Comparison of ENCODE assay signal across 19 mouse cellular contexts in the genomic region with DNA sequence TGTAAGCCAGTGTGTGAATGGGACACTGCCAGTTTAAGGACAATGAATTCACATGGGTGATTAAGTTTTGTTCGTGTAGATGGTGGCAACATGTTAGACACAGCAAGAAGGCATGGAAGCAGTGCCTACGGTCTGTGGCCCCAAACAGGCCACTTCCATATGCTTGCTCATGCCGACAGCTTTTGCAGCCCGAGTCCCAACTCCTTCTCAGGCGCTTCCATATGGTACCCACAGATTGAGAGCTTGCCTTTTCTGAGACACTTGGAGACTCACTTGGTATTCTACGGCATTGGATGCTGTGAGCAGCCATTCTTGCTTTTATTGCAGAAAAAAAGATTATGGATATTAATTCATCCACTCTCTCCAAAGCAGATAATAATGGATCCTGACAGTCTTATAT.
DNase-seq lines count a peak whose midpoint lies in the region; ATAC-seq lines count a peak whose summit lies in the region.
"Had no signal": no experiment of that assay in that cellular context is flagged by ENCODE, and none has a peak within 500 bp of the region (broad histone marks: within the 10 kb centered on the region; RNA-seq: fewer than 3 reads in every experiment).

No protein-coding gene starts in this region.

- no peak overlapping the region for H3K9ac ChIP-seq in forebrain, embryonic 16.5 days (replicated peaks; ENCODE audit: low read depth, low read length)
- H3K9ac ChIP-seq in forebrain, embryonic 15.5 days (replicated peaks), result no peak overlapping the region
- H3K9ac ChIP-seq in heart, embryonic 12.5 days, result no peak overlapping the region
- H3K9ac ChIP-seq: hindbrain, embryonic 12.5 days; liver, embryonic 13.5 days; midbrain, embryonic 12.5 days had no signal

- WGBS in forebrain, embryonic 16.5 days, result 73% methylated on average over 6 of the region's 6 CpGs
- 66% methylated on average over 6 of the region's 6 CpGs for WGBS in forebrain, embryonic 15.5 days
- WGBS in heart, embryonic 12.5 days, result 64% methylated on average over 6 of the region's 6 CpGs

- H3K27ac ChIP-seq in forebrain, embryonic 16.5 days (ENCODE audit: low read length), result no peak overlapping the region
- no peak overlapping the region for H3K27ac ChIP-seq in forebrain, embryonic 15.5 days (replicated peaks)
- H3K27ac ChIP-seq in heart, embryonic 12.5 days (ENCODE audit: poor library complexity, severe bottlenecking), result peak overlapping the region; percentile 96
- H3K27ac ChIP-seq: hindbrain, embryonic 12.5 days; left cerebral cortex, adult 2 months; liver, embryonic 13.5 days; midbrain, embryonic 12.5 days; stomach, postnatal 0 days had no signal

- peak; percentile 40; the same call in 1 of the 2 replicates for ATAC-seq in forebrain, embryonic 16.5 days
- ATAC-seq in forebrain, embryonic 15.5 days (replicated peaks), result no peak
- ATAC-seq in heart, embryonic 12.5 days (ENCODE audit: insufficient number of reproducible peaks, low FRiP score), result no peak
- ATAC-seq: intestine, postnatal 0 days had no signal

- DNase-seq in heart, postnatal 4 days, result no peak
- peak; percentile 37 to 63 for DNase-seq in layer of hippocampus, adult 18-20 months (ENCODE audit: low spot score in 2 of 2)
- no peak for DNase-seq in layer of hippocampus, postnatal 10 days (ENCODE audit: low spot score in 2 of 2)
- DNase-seq in layer of hippocampus, adult 9-11 months, result peak; percentile 62
- DNase-seq: adrenal gland, postnatal 14 days; cerebellum, adult 9-10 months; kidney, postnatal 36 days; liver, embryonic 13.5 days; lung, adult 2 months; thymus, adult 2 months; thymus, postnatal 4 days had no signal

- H3K4me1 ChIP-seq in forebrain, embryonic 16.5 days (replicated peaks; ENCODE audit: control insufficient read depth, insufficient read depth, low read length), result no peaks in the 10 kb centered on the region
- H3K4me1 ChIP-seq in forebrain, embryonic 15.5 days, result peaks cover 4% of the 10 kb centered on the region; the same call in 1 of the 2 replicates
- peaks cover 58% of the 10 kb centered on the region for H3K4me1 ChIP-seq in heart, embryonic 12.5 days (replicated peaks)
- H3K4me1 ChIP-seq: liver, embryonic 13.5 days; midbrain, embryonic 12.5 days had no signal

- H3K4me2 ChIP-seq in forebrain, embryonic 16.5 days (ENCODE audit: low read length), result no peak overlapping the region
- no peak overlapping the region for H3K4me2 ChIP-seq in forebrain, embryonic 15.5 days (replicated peaks)
- H3K4me2 ChIP-seq in heart, embryonic 12.5 days, result no peak overlapping the region
- H3K4me2 ChIP-seq: hindbrain, embryonic 12.5 days; liver, embryonic 13.5 days; midbrain, embryonic 12.5 days had no signal

- H3K27me3 ChIP-seq in forebrain, embryonic 16.5 days (replicated peaks; ENCODE audit: control insufficient read depth, insufficient read depth, low read length), result no peaks in the 10 kb centered on the region
- H3K27me3 ChIP-seq in forebrain, embryonic 15.5 days, result no peaks in the 10 kb centered on the region
- H3K27me3 ChIP-seq in heart, embryonic 12.5 days (replicated peaks), result no peaks in the 10 kb centered on the region
- H3K27me3 ChIP-seq: hindbrain, embryonic 12.5 days; liver, embryonic 13.5 days; midbrain, embryonic 12.5 days had no signal

- H3K36me3 ChIP-seq in forebrain, embryonic 16.5 days (ENCODE audit: control insufficient read depth, insufficient read depth), result no peaks in the 10 kb centered on the region
- H3K36me3 ChIP-seq in forebrain, embryonic 15.5 days, result no peaks in the 10 kb centered on the region
- H3K36me3 ChIP-seq in heart, embryonic 12.5 days, result no peaks in the 10 kb centered on the region
- H3K36me3 ChIP-seq: hindbrain, embryonic 12.5 days; liver, embryonic 13.5 days; midbrain, embryonic 12.5 days had no signal

- H3K4me3 ChIP-seq in forebrain, embryonic 16.5 days (replicated peaks; ENCODE audit: low read length), result no peak overlapping the region
- H3K4me3 ChIP-seq in forebrain, embryonic 15.5 days, result no peak overlapping the region
- no peak overlapping the region for H3K4me3 ChIP-seq in heart, embryonic 12.5 days
- H3K4me3 ChIP-seq: hindbrain, embryonic 12.5 days; left cerebral cortex, adult 2 months; liver, embryonic 13.5 days; midbrain, embryonic 12.5 days had no signal

- H3K9me3 ChIP-seq in forebrain, embryonic 16.5 days (ENCODE audit: control insufficient read depth, low read length), result no peaks in the 10 kb centered on the region
- no peaks in the 10 kb centered on the region for H3K9me3 ChIP-seq in forebrain, embryonic 15.5 days
- H3K9me3 ChIP-seq in heart, embryonic 12.5 days (replicated peaks), result peaks cover 3% of the 10 kb centered on the region; the same call in 1 of the 2 replicates
- H3K9me3 ChIP-seq: hindbrain, embryonic 12.5 days; liver, embryonic 13.5 days; midbrain, embryonic 12.5 days had no signal

Comparison
In these comparisons a context has a peak if more than half of its experiments do, and no peak if none do; other contexts are left out.
1. DNase-seq: peak in layer of hippocampus, adult 18-20 months (2 of 2) and layer of hippocampus, adult 9-11 months (single experiment); none in heart, postnatal 4 days (single experiment) and layer of hippocampus, postnatal 10 days (0 of 2).